Mouse (Mus musculus): ENCODE measurements around the gene Gm20826.
"Not testable (repeated sequence)": the region's sequence is repeated elsewhere in the genome, so short reads cannot be mapped to it uniquely, and the experiment has no call there.

Gene Gm20826

GRCm38 (mm10) chrY:7638389-7638788 is at the start of gene Gm20826:
Gm20826 (minus strand) TSS chrY:7638489.
- not testable (repeated sequence) for DNase-seq (ENCODE audit: low spot score)
